Mouse (Mus musculus) urinary bladder, postnatal 36 days (tissue): Measurements from ENCODE around the gene E4f1.
"Not testable (repeated sequence)": the region's sequence is repeated elsewhere in the genome, so short reads cannot be mapped to it uniquely, and the experiment has no call there.

ENCODE experiments used
- DNase-seq, 2 experiments: peaks; one replicate each; pipeline ENCODE4 v3.0.0; 2022; ENCODE audit warnings: low spot score in 2 of 2, mixed read lengths in 1 of 2

The E4f1 gene

GRCm38 (mm10) chr17:24455523-24456206, 14.4 kb downstream of the E4f1 start:
- not testable (repeated sequence) for DNase-seq

DNA sequence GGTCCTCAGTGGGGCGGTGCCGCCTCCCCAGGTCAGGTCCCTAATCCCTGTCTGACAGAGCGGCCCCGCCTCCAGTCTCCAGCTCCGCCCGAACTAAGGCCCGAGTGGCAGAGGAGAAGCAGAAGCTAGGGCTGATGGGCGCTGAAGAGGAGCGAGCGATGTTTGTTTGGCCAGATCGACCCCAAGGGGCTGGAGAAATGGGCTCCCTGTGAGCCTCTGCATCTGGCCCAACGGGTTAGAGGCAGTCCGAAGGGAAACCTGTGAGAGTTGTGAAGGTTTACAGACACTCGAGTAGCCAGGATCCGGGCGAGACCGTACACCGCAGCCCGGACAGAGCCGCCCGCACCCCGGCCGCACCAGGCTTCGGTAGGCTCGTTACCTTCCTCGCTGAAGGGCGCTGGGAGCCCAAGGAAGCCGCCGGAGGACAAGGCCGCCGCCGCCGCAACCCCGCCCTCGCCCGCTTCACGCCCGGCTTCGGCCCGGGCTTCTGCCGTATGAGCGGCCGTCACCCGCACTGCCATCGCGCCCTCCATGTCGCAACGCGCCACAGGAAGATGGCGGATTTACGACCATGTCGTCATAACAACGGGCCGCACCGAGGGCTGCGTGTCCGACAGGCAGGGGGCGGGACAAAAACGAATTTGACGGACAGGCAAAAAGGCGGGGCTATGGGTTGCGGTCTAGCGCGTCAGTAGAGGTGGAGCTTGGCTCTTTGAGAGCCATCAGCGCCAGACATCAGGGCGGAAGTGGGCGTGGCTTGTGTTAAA, 15.2 kb downstream of the E4f1 start:
- peak; percentile 100 for DNase-seq

GRCm38 (mm10) chr17:24454218-24454755, 15.8 kb downstream of the E4f1 start:
- DNase-seq: no peak

- DNase-seq: no peak
Observed at GRCm38 (mm10) chr17:24453372-24453771, 16.7 kb downstream of the E4f1 start.

DNA sequence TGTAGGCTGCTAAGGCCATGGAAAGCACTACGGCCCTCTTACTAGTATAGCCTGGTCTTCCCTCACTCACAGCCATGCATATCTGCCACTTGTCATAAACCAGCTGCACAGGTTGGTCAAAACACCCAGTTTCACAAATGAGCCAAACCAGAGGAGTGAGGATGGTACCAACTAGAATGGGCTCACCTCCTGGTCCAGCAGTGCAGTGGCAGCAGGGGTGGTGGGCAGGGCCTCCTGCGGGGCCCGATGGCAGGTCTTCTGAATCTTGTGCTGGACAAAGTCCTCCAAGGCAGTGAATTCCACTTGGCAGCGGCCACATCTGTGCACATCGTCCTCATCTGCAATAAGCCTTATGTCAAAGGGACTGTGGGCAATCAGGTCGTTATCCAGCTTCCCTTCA, 18.9 kb downstream of the E4f1 start:
- no peak for DNase-seq

DNA sequence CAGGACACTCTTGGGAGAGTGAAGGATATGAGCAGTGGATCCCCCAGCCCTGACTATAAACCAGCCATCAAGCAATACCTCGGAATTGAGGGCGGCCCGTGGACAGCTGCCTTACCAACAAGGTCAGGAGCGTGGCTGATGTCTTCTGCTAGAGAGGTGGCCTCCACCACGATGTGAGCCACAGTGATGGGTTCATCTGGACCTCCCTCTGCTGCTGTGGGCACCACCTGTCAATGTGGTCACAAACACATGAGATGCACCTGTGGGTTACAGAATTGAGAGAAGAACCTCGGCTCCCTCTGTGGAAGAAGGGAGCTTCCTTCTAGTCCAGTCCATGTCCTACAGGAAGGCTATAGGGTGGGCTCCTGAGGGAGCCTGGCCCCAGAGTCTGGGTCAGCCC, 20.6 kb downstream of the E4f1 start:
- DNase-seq: no peak

DNA sequence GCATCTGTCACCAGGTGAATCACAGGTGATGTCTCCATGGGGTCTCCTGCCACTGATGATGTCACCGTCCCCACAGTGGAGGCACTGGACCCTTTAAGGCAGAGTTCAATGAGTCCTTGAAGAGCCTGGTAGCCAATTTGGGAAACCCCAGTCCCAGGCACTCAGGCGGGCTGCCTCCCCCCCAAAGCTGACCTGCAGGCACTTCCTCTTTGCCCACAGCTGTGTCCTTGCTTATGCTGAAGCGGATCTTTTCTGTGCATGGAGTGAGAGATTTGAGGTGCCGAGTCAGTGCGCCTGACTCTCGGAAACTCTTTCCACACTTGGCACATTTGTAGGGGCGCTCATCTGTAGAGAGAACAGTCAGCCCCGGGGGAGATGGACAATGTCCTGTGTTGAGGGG, 23.5 kb downstream of the E4f1 start:
- DNase-seq: no peak

GRCm38 (mm10) chr17:24443409-24443808, 26.7 kb downstream of the E4f1 start:
- DNase-seq: peak; percentile 66 to 72

GRCm38 (mm10) chr17:24442632-24443155, 27.4 kb downstream of the E4f1 start, which contains the start of gene Dnase1l2:
TSS of gene Dnase1l2 (minus strand) at chr17:24443105.
- peak; percentile 51 to 68 for DNase-seq

GRCm38 (mm10) chr17:24442107-24442506, 28.0 kb downstream of the E4f1 start:
- peak; percentile 58 to 70 for DNase-seq

GRCm38 (mm10) chr17:24441148-24441547, 29.0 kb downstream of the E4f1 start:
- DNase-seq: no peak

DNA sequence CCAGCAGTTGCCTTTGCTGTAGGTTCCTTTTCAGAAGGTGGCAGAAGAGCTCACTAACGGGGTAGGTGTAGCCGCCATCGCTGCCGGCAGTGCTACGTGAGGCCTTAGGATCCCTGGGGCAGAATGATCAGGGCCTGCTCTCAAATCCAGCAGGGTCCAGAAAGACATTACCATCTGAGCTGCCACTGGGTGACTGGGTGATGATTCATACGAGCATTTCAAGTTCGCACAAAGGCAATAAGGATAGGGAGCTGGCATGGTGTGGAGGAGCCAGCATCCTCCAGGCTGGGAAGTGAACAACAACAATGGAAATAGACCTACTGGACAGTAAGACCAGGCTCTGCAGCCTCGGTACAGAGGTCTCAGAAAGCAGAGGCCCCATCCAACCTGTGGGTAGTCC, 29.7 kb downstream of the E4f1 start:
- no peak for DNase-seq

DNA sequence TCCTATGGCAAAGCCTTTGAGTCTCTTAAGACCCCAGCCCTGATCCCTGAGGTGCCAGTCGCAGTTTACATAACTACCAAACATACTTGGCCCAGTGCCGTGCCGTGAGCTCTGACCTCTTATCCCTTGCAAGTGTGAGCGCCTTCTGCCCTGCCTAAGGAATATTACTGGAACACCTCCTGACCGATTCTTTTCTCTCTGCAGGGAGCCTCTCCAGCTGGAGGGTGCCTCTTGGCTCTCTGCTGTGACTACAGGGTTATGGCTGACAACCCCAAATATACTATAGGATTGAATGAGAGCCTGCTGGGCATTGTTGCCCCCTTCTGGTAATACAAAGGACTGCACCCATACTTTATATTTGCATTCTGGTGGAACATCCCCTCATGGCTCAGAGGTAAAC, 33.1 kb downstream of the E4f1 start:
- DNase-seq: no peak

DNA sequence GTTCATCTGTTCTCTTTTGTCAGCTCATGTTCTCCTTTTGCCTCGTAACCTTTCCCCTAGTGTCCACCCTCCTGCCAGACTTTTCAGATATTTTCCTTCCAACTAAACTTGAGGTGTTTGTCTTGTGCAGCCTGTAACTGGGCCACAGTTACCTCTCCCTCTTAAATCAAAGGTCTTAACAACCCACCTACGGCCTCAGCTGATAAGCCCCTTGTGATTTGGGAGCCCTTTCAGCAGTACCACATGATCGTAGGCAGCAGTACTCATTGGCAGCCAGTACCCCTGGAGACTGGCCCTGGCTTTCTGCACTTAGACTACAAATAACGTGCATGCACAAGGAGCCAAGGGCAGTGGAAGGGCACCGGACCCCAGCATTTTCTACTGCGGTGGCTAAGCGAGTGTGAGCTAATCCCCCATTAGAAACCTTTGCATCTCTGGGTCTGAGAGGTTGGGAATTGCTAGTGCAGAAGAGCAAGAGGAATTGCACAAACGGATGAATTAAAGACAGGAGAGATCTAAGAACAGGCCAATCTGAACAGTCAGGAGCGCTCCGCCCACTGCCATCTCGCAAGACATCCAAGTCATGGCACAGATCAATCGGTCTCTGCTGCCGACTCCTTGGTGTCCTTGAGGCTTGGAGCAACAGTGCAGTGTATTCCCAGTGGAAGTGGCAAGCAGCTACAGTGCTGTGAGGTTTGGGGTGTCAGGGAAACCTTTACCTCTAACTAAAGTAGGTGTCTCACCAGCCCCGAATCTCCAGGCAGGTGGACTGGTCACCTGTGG, 40.7 kb downstream of the E4f1 start:
- peak in 1 of 2 experiments; percentile 40 for DNase-seq

DNA sequence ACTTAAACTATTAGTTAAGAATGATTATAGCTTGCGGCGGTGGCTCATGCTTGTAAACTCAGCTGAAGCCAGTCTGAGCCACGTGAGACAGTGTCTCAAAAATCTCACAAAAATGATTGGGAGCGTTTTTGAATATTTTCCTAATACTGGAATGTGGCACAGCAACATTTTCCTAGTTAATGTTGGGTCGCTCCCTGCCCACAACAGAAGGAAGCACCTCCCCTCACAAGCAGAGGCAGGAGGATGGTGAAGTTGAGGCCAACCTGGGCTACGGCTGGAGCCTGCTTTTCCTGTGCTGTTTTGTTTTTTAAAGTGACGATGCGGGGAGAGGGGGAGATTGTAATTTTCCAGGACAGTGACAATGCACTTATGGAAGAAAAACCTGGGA, 42.9 kb downstream of the E4f1 start:
- no peak for DNase-seq

- peak; percentile 95 to 97 for DNase-seq
Observed at GRCm38 (mm10) chr17:24426471-24427169, 43.5 kb downstream of the E4f1 start, which contains the start of gene Eci1. TSS of gene Eci1 (plus strand) at chr17:24426641.

DNA sequence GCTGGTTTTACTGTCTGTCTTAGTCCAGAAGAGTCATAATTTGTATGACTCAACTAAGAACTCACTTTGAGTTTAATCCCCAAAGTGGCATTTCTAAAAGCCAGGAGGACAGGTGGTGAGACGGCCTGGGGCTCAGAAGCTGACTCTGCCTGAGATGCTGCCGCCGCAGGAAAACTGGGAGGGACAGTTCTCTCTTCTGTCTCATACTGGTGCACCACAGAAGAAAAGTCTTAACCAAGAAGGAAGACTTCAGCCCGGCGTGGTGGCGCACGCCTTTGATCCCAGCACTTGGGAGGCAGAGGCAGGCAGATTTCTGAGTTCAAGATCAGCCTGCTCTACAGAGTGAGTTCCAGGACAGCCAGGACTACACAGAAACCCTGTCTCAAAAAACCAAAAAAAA, 44.2 kb downstream of the E4f1 start:
- DNase-seq: no peak

DNA sequence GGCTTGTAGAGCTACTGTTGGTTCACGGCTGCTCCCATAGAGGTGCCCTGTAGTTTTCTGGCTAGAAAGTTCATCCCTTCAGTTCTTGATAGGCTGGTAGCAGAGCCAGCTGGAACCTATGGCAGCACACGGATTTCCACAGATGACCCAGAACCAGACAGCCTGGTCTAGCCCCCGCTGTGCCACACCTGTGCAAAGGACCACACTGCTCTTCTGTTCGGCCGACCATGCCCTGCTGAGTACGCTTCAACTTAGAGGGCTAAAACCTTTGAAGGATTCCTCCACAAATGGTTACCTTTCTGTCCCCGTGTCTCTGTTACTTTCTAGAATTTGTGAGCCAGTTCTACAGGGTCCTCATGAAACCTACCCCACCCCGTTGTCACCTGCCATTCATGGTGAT, 44.8 kb downstream of the E4f1 start:
- DNase-seq: not testable (repeated sequence)

DNA sequence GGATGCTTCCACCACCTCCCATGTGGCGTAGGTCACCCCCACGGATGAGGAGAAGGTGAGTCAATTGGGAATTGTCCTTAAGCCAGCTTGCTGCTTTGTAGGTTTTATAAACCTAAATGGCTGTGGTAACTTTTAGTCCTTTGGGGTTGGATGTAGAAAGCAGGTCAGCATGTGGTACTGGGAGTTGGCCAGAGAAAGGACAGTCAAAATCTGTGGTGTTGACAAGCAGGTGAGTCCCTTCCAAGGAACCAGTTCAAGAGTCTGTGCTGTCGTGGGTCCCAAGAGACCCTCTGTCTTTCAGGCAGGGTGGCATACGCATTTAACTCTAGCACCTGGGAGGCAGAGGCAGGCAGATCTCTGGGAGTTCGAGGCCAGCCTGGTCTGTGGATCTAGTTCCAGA, 45.6 kb downstream of the E4f1 start:
- no peak for DNase-seq

DNA sequence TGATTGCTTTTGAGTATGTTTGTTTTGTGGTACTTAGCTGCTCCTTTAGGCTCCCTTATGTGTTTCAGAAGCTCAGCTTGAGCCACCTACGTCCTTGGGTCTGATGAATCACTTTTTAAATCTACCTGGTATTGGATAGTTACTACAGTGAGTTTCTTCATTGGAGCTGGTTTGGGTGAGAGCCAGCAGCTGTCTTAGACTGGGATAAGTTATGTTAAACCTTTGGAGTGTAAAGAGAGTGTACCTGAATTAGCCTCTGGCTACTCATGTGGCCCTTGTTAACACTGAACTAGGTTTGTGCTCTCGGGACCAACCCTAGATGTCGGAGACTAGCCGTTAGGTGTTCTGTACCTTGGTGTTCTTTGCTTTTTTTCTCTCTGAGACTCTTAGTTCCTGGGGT, 47.0 kb downstream of the E4f1 start:
- no peak for DNase-seq

DNA sequence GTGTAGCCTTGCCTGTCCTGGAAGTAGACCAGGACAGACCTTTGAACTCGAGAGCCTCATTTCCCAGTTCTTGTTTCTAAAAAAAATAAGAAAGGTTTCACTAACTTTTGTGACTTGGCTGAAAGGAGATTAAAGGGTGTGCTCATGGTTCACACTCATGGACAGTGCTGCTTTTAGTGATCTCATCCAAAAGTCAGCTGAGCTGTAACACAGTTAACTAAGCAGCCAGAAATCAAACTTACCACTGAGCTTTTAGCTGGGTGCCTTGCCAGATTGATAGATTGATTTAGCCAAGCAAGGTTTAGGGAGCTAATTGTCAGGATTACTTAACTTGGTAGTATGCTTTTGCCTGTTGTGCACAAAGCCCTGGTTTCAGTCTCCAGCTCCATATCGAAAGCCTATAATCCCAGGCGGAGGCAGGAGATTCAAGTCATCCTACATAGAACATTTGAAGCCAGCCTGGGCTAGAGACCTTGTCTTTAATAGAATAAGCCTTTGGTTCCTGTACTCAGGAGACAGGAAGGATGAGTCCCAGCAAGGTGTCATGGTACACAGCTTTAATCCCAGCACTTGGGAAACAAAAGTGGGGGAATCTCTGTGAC, 54.0 kb downstream of the E4f1 start:
- DNase-seq: no peak
